Mouse (Mus musculus): ENCODE measurements around the gene Slc25a24. TPM values are rescaled to one million over a fixed set of nuclear protein-coding genes. Genes with fewer than 3 reads are reported as not detected.

Gene Slc25a24
- total and polyA plus RNA-seq, 3 experiments = 0.08 TPM; not detected in 2

- Histone ChIP-seq H3K9me3 (replicated peaks; ENCODE audit: low read length) (no peaks in the 10 kb centered on the region), H3K4me3 (replicated peaks in 1 of 3; ENCODE audit: low read depth in 2 of 3, low read length in 2 of 3, poor library complexity in 1 of 3) (no peak overlapping the region), H3K9ac (ENCODE audit: insufficient read depth, low read depth) (no peak overlapping the region), H3K36me3 (replicated peaks in 1 of 2; ENCODE audit: control insufficient read depth in 1 of 2, insufficient read depth in 1 of 2, low read length in 1 of 2) (no peaks in the 10 kb centered on the region), H3K4me1 (ENCODE audit: control insufficient read depth in 1 of 2, insufficient read depth in 2 of 2) (0 out of 4 replicates have a peak, but pooled peaks cover 0 to 2% of the 10 kb centered on the region in 2 experiments), H3K79me2 (replicated peaks; ENCODE audit: control insufficient read depth, extremely low read depth, insufficient read depth, poor library complexity, severe bottlenecking) (no peaks in the 10 kb centered on the region), H3K27me3 (replicated peaks) (no peaks in the 10 kb centered on the region), H3K27ac (ENCODE audit: insufficient read depth, low read depth) (no peak overlapping the region), H3K4me2 (ENCODE audit: insufficient read depth, low read depth, poor library complexity, severe bottlenecking) (no peak overlapping the region)
- dilution Hi-C loops (cut with MboI; ENCODE audit: extremely low pct_ligation_motif_present, extremely low pct_unique_long_range_greater_than_20kb, low sequenced_read_pairs) (no loop called here), in situ Hi-C loops (cut with MboI; ENCODE audit: low pct_ligation_motif_present, low pct_unique_long_range_greater_than_20kb, low sequenced_read_pairs) (loop anchor here (10.0 kb wide), 1 partner anchor 320 kb away; no protein-coding TSS in a partner anchor)
- DNase-seq (ENCODE audit: extremely low read depth) = no peak
- TF ChIP-seq UBTF (IDR thresholded peaks at IDR 0.05; ENCODE audit: low read depth, low read length) (no peak), MAX (IDR thresholded peaks at IDR 0.05; ENCODE audit: low read length) (no peak), E2F4 (IDR thresholded peaks at IDR 0.05; ENCODE audit: insufficient replicate concordance, low read depth, low read length) (no peak), PAX5 (IDR thresholded peaks at IDR 0.05; ENCODE audit: low read length) (no peak), POLR2AphosphoS2 (IDR thresholded peaks at IDR 0.05; ENCODE audit: low read depth, low read length) (no peak), NELFE (IDR thresholded peaks at IDR 0.05; ENCODE audit: low read depth, low read length) (no peak), MYC (IDR thresholded peaks at IDR 0.05; ENCODE audit: low read depth, low read length) (no peak), SIN3A (IDR thresholded peaks at IDR 0.05; ENCODE audit: low read length) (no peak), RCOR1 (conservative IDR thresholded peaks at IDR 0.05; ENCODE audit: low read depth, low read length) (no peak), MXI1 (IDR thresholded peaks at IDR 0.05; ENCODE audit: low read depth, low read length) (no peak), USF2 (conservative IDR thresholded peaks at IDR 0.05; ENCODE audit: low read depth, low read length) (no peak), CTCF (conservative IDR thresholded peaks at IDR 0.05 in 1 of 2, IDR thresholded peaks at IDR 0.05 in 1 of 2; ENCODE audit: low read depth in 2 of 2, low read length in 2 of 2) (no peak), SMC3 (IDR thresholded peaks at IDR 0.05; ENCODE audit: low read depth, low read length) (no peak), RAD21 (IDR thresholded peaks at IDR 0.05; ENCODE audit: low read depth, low read length) (no peak), POLR2A (IDR thresholded peaks at IDR 0.05; ENCODE audit: low read depth, low read length) (no peak), ZNF384 (IDR thresholded peaks at IDR 0.05; ENCODE audit: low read depth, low read length) (no peak), CHD1 (IDR thresholded peaks at IDR 0.05; ENCODE audit: low read depth, low read length) (no peak), JUN (IDR thresholded peaks at IDR 0.05; ENCODE audit: insufficient read depth, low read depth, low read length) (no peak), MAFK (IDR thresholded peaks at IDR 0.05; ENCODE audit: insufficient replicate concordance, low read length) (no peak)
Measured at GRCm38 (mm10) chr3:109174394-109174793, 51.4 kb downstream of the Slc25a24 start.

DNA sequence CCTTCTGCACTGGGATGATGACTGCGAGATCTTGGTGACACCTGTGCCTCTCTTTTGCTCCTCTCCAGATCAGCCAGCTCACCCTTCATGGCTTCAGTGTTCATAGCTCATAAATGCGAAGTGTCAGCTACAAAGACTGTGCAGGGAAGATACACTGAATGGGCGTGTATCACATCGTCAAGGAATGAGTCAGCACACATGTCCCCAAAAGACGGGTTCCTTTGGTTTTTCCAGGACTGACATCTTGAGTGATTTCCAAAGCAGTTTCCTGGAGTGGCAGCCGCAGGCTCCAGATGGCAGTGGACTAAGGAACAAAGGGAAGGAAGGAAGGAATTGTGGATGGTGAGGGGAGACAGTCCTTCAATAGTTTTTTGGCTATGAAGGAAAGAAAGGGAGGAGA, 55.8 kb downstream of the Slc25a24 start:
- DNase-seq (ENCODE audit: extremely low read depth) = no peak
- in situ Hi-C loops (cut with MboI; ENCODE audit: low pct_ligation_motif_present, low pct_unique_long_range_greater_than_20kb, low sequenced_read_pairs) (loop anchor here (10.0 kb wide), 1 partner anchor 316 kb away; no protein-coding TSS in a partner anchor), dilution Hi-C loops (cut with MboI; ENCODE audit: extremely low pct_ligation_motif_present, extremely low pct_unique_long_range_greater_than_20kb, low sequenced_read_pairs) (no loop called here)
- TF ChIP-seq MYC (IDR thresholded peaks at IDR 0.05; ENCODE audit: low read depth, low read length) (no peak), USF1 (IDR thresholded peaks at IDR 0.05; ENCODE audit: low read depth, low read length) (no peak), MXI1 (IDR thresholded peaks at IDR 0.05; ENCODE audit: low read depth, low read length) (no peak), HCFC1 (IDR thresholded peaks at IDR 0.05; ENCODE audit: low read depth, low read length) (no peak), MEF2A (IDR thresholded peaks at IDR 0.05; ENCODE audit: borderline replicate concordance, low read depth, low read length) (no peak)
- Histone ChIP-seq H3K79me2 (replicated peaks; ENCODE audit: control insufficient read depth, extremely low read depth, insufficient read depth, poor library complexity, severe bottlenecking) (no peaks in the 10 kb centered on the region), H3K27me3 (replicated peaks) (no peaks in the 10 kb centered on the region), H3K4me1 (ENCODE audit: control insufficient read depth in 1 of 2, insufficient read depth in 2 of 2) (no peaks in the 10 kb centered on the region), H3K4me2 (ENCODE audit: insufficient read depth, low read depth, poor library complexity, severe bottlenecking) (no peak overlapping the region), H3K9ac (ENCODE audit: insufficient read depth, low read depth) (no peak overlapping the region), H3K27ac (ENCODE audit: insufficient read depth, low read depth) (no peak overlapping the region), H3K4me3 (replicated peaks in 1 of 3; ENCODE audit: low read depth in 2 of 3, low read length in 2 of 3, poor library complexity in 1 of 3) (no peak overlapping the region), H3K9me3 (replicated peaks; ENCODE audit: low read length) (no peaks in the 10 kb centered on the region), H3K36me3 (replicated peaks in 1 of 2; ENCODE audit: control insufficient read depth in 1 of 2, insufficient read depth in 1 of 2, low read length in 1 of 2) (no peaks in the 10 kb centered on the region)
